Mouse (Mus musculus) myocyte (in vitro differentiated cells): ENCODE results near the gene 4921511M17Rik.
"Not testable (repeated sequence)": the region's sequence is repeated elsewhere in the genome, so short reads cannot be mapped to it uniquely, and the experiment has no call there.

Source experiments
- MAX ChIP-seq: IDR thresholded peaks from one replicate; pipeline ENCODE4 v1.6.1; 2011; ENCODE audit warnings: low read depth, mild to moderate bottlenecking, control low read depth
- TCF12 ChIP-seq: IDR thresholded peaks from one replicate; pipeline ENCODE4 v1.6.1; 2011; ENCODE audit warnings: mild to moderate bottlenecking, control low read depth; ENCODE audit not compliant: poor library complexity, insufficient read depth, severe bottlenecking

- not testable (repeated sequence) for TF ChIP-seq MAX, TCF12
Observed at GRCm38 (mm10) chrX:154033727-154034126, at the start of gene 4921511M17Rik.
